Mouse (Mus musculus) lung, adult 18-20 months (tissue): ENCODE measurements around the gene Nkapd1.
"Not testable (repeated sequence)": the region's sequence is repeated elsewhere in the genome, so short reads cannot be mapped to it uniquely, and the experiment has no call there.

ENCODE experiments used
- DNase-seq, 2 experiments: peaks; one replicate each; pipeline ENCODE4 v3.0.0; 2022; ENCODE audit warnings: mixed read lengths in 2 of 2

Nkapd1 gene

DNA sequence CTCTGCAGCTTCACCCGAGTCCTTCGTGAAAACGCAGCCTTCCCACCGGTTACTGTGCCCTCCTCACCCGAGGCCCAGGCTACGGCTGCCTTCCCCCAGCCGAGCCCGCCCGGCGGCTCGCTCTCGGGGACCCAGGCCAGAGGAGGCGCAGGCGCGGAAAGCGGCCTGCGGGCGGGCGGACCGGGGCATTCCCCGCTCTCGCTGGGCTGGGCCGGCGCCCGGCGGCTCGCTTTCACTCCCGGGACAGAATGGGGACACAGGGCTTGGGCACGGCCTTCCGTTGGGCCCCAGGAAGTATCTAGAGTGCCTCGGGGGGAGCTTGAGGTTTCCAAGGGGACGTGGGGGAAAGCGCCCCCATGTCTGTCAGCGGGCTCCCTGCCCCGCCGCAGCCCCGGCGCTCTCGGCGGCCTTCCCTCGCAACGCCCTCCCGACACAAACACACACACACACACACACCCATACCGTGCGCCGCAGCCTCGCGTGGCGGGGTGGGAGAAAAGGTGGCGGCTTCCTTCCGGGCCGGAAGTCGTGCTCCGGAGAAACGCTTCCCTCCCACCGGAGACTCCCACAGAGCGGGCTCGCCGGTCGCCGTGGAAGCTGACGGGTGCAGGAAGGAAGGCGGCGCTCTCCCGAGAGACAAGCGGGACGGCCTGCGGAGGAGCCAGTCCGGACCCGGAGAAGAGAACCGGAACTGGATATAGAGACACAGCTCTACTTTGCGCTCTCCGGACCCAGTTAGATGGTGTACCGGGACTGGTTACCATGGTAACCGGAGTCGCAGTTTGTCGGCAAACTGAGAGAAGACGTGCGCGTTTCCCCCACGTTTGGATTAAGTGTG, at the start of gene Nkapd1, which contains the start of gene Pih1d2:
Gene Nkapd1 (minus strand): TSS at position 699 of the 838 bp plus-strand sequence.
Gene Pih1d2 (plus strand): TSS at position 556 of the 838 bp plus-strand sequence.
- DNase-seq, result peak; percentile 90 to 92

DNA sequence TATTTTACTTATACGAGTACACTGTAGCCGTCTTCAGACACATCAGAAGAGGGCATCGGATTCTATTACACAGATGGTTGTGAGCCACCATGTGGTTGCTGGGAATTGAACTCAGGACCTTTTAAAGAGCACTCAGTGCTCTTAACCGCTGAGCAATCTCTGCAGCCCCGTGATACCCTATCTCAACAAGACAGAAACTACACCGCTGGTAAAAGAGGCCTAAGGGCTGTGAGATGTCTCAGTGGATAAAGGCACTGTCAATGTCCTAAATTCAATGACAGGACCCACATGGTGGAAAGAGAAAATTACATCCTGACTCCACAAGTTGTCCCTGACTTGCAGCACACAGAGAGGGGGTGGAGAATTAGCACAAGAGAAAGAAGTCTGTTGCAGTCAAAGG, 49.2 kb upstream of the Nkapd1 start:
- no peak for DNase-seq

DNA sequence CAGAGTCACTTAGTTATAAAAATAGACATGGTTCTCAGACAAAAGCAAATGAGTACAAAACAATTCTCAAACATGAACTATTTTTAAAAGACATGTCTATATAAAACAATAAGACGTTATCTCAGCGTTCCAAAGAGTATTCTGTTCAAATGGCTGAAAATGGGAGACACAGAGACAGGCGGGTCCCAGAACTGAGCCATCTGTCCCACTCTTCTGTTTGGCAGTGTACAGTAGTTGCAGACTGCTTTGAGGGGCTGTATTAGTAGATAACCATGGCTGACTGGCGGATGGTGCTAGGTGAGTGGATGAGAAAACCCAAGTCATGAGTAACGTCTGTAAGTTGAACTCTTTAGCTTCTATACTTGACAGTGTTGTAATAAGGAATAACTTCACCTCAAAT, 47.6 kb upstream of the Nkapd1 start:
- no peak for DNase-seq

DNA sequence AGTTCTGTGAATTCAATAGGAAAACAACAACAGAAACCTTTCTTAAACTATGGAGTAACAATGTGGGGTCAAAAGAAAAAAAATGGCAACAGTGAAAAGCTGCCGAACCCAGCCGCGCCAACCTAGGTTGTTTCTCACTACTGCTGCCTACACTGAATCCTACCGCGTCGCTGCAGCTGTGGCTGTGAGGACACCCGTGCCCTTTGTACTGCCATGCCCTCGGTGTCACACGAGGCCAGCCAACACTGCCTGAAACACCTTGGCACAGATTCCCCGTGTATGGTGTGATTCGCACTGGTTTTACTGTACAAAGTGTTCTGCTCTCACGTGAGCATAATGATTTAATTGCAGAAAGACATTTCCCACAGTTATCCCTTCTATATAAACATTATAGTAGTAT, 43.2 kb upstream of the Nkapd1 start:
- peak; percentile 16 to 26 for DNase-seq

DNA sequence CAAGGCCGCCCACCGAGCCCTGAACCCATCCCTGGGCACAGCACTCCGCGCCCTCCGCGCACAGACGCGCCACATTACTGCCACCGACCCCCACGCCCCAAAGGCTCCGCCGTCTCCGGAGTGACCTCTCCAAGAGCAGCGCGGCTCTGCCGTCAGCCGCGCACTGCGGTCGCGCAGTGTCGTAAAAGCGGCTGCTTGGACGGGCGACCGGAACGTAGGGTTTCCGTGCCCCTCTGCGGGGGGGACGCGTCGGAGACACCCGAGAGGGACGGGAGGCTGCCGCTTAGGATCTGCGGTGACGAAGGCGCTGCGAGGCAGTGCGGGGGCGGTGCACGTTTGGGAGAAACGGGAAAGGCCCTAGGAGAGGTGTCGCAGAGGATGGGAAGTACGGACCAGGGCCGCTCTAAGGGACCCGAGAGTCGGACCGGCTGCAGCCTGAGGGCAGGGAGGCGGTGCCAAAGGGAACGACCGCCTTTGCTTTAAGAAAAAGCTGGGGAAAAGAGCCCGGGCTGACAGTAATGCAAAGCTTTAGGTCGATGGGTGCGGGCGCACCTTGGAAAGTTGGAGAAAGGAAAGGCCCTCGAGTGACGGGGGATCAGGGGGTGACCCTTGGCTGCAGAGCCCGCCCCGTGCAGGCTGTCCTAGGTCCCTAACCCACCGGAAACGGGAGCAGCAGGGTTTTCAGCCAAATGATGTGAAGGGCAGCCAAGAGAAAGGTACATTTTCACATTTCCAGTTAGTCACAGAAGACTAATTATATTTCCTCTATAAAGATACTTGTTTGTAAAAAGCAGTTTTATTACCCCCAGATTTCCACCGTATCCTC, 42.3 kb upstream of the Nkapd1 start, which contains the start of gene Dlat:
Gene Dlat (minus strand): TSS at position 389 of the 826 bp plus-strand sequence.
- DNase-seq, result peak; percentile 85 to 88

DNA sequence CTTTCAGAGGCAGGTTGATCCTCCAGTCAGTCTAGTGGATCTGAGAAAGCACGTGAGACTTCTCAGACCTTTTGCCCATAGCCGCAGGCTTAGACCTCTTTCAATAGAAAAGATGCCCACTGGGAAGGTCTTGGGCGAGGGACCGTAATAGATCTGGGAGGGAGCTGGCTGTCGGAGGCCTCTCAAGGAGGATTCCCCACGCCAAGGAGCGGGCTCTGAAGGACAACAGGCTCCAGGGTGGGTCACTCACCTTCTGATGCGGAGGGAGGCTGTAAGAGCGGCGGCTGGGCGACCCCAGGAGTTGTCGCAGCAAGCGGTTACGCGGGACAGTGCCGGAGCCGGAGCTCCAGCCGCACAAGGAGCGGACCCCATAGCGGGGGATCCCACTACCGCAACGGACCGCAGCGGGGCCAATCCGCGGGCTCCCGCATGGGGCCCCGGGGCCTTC, 41.7 kb upstream of the Nkapd1 start:
- peak in 1 of 2 experiments; percentile 5 for DNase-seq

DNA sequence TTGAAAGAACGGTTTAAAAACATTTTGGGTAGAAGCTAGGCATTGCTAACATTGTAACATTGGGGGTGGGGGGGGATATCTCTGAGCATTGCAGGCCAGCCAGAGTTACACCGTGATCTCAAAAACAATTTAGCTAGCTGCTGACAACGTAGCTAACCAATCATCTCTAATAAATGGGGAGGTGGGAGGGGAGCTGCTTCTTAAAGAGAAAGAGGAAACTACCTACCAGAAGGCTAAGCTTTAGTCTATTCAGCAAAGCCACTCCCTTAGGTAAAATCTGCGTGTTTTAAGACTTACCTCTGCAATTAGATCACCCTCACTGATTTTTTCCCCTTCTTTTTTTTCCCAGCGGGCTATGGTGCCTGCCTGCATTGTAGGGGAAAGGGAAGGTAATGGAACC, 41.1 kb upstream of the Nkapd1 start:
- DNase-seq, result no peak

DNA sequence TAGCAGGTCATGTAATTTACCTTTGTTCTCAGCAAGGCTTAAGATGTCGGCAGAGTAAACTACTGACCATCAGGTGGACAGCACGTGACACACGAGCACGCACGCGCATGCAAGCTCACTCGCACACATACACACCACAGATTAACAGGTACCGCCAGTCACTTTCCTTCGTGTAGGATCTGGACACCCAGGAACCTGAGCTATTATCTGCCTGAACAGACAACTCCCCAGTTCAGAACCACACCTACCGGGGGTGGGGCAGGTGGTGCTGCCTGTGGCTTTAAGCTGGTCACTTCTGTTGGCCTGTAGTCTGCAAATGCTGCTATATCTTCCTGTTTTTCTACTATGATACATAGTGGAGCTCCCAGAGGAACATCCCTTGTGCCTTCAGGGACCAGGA, 33.2 kb upstream of the Nkapd1 start:
- DNase-seq, result no peak

DNA sequence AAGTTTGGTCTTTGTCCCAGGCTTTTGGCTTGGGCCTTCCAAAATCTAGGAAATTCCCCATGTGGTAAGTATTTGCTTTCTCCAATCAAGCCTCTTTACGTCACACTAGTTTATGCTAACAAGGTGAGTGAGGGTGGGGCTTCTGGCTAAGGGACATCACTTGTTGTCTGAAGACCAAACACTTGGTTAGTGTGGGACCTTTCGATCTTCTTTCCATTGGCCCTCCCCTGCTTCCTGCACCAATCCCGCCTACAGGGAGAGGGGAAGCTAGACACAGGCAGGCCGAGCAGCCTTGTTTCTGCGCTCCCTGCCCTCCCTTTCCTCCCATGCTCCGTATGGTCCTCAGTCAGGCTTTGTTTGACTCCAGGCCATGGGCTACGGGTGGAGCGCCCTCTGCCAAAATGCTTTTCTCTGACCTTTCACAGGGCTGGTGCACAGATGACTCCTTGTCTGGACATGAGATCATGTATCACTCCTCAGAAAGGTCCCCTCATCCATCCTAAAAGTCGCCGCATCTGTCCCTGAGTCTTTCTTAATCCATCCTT, 29.6 kb upstream of the Nkapd1 start:
- DNase-seq, result no peak

DNA sequence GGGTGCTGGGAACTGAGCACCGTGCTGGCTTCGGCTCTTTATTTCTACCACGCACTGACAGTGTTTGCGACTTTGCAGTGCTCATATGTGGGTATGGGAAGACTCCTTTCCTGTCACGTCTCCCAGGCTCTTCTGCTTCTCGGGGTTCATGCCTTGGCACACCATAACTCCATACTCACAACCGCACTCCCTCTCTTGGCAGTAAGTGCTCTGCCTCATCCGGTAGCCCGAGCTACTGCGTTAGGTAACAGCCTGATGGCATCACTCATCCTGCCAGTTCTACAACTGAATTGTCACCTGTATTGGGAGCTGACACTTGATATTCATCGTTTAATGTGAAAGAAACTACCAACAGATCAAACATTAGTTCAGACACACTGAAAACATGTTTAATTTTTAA, 17.0 kb upstream of the Nkapd1 start:
- no peak for DNase-seq

DNA sequence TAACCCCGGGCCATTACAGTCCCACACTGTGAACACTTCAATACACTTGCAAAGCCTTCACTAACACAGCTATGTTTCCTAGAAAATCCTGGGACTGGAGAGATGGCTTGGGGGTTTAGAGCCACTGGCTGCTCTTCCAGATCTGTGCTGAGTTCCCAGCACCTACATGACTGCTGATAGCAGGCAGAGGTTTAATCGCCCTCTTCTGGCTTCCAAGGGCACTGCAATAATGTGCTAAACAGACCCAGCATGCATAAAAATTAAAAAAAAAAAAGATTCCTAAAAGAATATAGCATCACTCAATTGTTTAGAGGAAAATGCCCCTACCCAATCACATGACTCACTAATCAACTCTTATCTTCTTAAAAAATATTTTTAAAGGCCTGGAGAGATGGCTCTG, 15.8 kb upstream of the Nkapd1 start:
- no peak for DNase-seq

DNA sequence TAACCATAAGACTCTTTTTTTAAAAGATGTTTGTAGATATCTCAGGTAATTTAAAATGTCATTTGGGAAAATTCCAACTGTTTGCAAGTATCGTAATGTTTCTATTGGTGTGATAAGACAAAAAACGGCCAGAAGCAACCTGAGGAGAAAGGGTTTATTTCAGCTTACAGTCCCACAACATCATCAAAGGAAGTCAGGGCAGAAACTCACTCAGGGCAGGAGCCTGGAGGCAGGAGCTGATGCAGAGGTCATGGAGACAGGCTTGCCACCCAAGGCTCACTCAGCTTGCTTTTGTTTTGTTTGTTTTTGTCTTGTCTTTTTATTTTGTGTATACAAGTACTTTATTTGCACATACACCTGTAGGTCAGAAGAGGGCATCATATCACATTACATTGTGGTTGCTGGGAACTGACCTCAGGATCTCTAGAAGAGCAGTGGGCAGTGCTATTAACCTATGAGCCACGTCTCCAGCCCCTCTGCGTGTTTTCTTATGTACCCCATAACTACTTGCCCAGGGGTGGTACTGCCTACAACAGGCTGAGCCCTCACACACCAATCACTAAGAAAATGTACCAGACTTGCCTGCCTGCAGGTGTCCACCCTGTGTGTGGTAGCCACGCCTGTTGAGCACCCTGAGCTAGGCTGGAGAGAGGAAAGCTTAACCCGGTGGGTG, 14.9 kb upstream of the Nkapd1 start:
- DNase-seq, result no peak

DNA sequence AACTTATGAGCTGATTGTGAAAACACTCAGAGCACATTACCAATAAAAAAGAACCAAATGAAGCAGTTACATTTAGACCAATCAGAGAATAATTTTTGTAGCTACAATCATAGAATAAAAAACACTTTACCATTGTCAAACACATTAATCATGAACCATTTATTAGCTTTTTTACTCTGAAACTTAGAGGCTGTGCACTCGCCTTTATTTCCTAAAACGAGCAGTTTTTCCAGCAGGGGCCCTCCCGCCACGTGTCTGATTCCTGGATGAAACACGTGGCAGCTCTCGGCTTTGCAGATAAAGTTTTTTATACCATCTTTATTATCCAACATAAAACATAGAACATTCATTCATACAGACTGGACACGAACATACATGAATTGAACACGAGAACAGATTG, 13.6 kb upstream of the Nkapd1 start:
- DNase-seq, result not testable (repeated sequence)

DNA sequence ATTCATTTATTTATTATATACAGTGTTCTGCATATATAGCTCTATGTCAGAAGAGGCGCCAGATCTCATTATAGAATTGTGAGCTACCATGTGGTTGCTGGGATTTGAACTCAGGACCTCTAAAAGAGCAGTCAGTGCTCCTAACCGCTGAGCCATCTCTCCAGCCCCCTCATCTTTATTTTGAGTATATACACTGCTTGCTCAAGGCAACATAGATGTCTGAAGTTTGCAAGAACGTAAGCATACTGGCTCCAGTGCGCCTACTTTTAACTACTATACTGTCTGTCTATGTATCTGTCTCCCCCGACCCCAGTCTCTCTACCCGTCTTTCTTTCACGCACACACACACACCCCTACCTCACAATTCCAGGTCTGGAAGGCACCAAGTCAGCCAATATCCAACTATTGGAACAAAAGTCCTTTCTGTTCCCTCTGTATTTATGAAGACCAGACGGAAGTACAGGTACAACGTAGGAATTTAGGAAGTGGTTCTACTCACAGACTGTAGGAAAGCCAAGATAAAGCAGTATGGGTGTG, 598 bp upstream of the Nkapd1 start:
- DNase-seq, result no peak

DNA sequence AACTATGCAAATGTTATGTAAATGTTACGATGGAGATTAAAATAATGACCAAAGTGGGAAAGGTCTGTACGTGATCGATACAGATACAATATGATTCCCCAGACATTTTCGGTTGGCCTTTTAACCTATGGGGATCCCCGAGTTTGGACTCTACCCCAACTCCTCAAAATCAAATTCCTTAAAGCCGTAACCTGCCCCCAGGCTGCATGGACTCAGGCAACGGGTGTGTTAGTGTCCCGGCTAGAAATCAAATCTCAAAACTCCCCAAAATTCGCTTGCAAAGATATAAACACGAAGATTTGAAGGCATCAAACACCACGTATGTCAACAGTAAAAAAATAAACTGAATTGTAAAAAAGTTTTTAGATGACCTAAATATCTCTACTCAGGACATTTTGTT, 1.1 kb downstream of the Nkapd1 start:
- no peak for DNase-seq

DNA sequence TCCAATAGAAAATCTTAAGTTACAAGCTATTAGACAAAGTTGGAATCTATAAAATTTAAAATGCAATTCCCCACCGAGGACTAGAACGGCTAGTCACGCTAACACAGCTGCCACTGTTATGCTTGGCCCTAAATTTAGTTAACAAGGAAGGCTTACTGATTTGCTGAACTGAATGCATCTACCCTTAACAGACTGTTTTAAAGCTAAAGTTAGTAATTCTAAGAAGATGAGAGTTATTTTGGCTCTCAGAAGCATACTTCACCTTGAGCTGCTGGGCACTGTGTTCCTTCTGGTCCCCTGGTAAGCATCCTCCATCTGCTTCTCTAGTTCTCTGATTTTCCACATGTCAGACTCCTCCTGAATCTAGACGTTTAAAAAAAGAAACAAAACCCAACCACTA, 5.1 kb downstream of the Nkapd1 start:
- DNase-seq, result no peak

DNA sequence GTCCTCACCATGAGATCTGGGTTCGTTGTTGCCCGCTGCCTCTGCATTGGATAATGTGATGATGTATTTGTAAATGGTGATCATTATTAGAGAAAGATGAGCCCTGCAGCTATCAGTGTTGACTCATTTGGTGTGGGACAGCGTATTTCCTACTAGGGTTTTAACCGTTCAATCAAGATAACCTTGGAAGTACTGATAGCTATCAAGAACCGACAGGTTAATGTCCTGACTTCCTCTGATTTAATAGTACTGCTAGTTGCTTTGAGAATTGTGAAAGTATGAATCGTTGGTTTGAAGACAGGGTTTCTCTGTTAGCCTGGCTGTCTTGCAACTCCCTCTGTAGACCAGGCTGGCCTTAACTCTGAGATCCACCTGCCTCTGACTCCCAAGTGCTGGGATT, 12.9 kb downstream of the Nkapd1 start:
- no peak for DNase-seq

DNA sequence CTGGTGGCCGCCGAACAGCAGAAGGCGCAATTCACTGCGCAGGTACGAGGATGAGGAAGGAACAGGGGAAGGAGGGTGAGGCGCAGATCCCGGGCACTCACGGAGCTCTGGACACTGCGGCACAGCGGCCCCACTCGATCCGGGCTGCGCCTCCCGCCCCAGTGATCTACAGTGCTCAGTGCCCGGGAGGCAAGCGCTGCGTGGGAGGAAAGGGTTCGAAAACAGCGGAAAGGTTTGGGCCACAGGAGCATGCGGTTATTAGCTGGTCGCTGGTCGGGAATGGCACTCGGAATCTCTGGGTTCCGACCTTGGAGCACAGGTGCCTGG, 13.3 kb downstream of the Nkapd1 start:
- DNase-seq, result no peak

DNA sequence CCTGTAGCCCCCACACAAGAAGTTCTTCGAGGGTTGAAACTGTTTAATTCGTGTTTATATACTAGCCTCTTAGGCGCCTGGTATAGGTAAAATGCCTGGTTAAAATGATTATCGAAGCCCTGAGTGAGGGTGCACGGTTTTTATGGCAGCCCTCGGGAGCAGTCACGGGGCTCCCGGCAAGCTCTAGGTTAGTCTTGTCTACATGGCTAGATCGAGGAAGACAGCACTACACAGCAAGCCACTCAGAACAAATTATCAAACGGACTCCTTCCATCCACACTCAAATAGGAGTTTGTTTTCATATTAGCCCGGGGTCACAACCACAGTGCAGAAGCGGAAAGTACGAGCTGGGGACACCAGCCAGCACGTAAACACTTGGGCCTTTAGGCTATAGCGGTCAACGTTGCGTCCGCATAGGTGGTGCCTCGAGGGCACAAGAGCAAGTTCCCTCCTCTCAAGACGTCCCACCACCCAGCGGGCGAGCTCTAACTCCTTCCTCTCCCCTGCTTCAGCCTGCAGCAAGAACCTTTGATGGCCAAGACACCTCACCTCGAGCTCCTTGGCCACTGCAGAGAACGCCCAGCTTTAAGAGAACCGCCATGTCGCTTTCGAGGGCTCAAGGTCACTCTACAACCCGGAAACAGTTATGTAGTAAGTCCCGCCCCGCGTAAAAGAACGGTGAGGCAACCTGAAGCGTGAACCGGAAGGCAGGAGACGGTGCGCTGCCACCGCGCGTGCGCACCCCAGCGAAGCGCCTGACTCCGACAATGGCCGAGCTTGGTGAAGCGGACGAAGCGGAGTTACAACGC, 13.9 kb downstream of the Nkapd1 start, which contains the start of the genes Sdhd and Timm8b:
Gene Sdhd (minus strand): TSS at position 624 of the 809 bp plus-strand sequence.
Gene Timm8b (plus strand): TSS at position 722 of the 809 bp plus-strand sequence.
- peak; percentile 94 to 96 for DNase-seq

DNA sequence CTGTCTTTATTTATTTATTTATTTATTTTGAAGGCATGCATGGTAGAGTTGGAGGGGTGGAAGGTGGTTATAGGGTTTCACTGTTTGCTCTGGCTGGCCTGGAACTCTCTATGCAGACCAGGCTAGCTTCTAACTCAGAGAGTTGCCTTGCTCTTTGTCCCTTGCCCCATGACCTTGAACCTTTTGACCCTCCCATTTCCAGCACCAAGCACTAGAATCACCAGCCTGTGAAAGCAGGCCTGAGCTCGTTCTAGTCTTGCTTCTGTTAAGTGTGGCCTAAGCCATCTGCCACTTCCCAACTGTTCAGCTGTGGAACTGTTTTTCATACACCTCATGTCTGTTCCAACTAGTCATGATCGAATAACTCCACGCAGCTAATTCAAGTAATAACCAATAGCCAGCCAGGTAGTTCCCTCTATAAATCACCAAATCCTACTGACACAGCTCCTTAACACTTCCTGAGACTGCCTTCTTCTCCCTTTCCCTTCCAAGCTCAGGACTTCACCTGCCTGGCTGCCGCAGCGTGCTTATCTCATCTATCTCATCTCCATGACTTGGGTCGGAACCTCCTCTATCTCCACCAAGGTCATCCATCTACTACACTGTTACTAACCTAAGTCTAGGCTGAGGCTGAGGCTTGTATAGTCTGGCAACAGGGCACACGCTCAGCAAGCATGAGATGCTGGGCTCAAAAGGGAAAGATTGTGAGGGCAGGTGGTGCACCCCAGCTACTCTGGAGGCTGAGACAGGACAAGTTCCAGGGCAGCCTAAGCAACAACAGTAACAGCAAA, 15.0 kb downstream of the Nkapd1 start:
- no peak for DNase-seq

DNA sequence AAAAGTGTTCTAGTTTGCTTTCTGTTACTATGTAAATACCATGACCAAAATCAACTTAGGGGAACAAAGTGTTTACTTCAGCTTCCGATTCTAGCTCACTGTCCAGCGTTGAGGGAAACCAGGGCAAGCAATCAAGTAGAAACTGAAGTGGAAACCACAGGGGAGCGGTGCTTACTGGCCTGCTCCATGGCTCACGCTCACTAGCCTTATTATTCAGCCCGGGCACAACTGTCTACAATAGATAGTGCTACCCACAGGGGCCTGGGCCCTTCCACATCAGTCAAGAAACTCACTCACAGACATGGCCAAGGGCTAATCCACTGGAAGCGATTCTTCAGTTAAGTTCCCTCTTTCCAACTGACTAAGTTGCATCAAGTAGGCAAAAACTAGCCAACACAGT, 15.7 kb downstream of the Nkapd1 start:
- DNase-seq, result no peak
